Mouse (Mus musculus): ENCODE results near the gene Frmd4b. TPM values are rescaled to one million over a fixed set of nuclear protein-coding genes. Genes with fewer than 3 reads are reported as not detected.
"Not testable (repeated sequence)": the region's sequence is repeated elsewhere in the genome, so short reads cannot be mapped to it uniquely, and the experiment has no call there.

The Frmd4b gene
- polyA plus RNA-seq, 1 experiment from 2014 or later, result 15.1 TPM

GRCm38 (mm10) chr6:97415578-97415977 is 201.8 kb downstream of the Frmd4b start:
- 90% methylated on average over 4 of the region's 4 CpGs for WGBS
- not testable (repeated sequence) for ATAC-seq; H3K27me3 ChIP-seq (ENCODE audit: control insufficient read depth, insufficient read depth, low read depth, low read length); H3K4me3 ChIP-seq (ENCODE audit: low read depth, low read length); H3K36me3 ChIP-seq (ENCODE audit: control insufficient read depth, insufficient read depth, low read length); H3K9ac ChIP-seq (ENCODE audit: low read depth, low read length); H3K4me2 ChIP-seq (ENCODE audit: low read length); H3K27ac ChIP-seq (ENCODE audit: low read length); H3K9me3 ChIP-seq (replicated peaks; ENCODE audit: control insufficient read depth, low read length, poor library complexity, severe bottlenecking); H3K4me1 ChIP-seq (ENCODE audit: control insufficient read depth, insufficient read depth, low read length)

GRCm38 (mm10) chr6:97413453-97413852 is 203.9 kb downstream of the Frmd4b start:
- Histone ChIP-seq H3K36me3 (ENCODE audit: control insufficient read depth, insufficient read depth, low read length) (no peaks in the 10 kb centered on the region), H3K4me3 (ENCODE audit: low read depth, low read length) (no peak overlapping the region), H3K9ac (ENCODE audit: low read depth, low read length) (no peak overlapping the region), H3K27ac (ENCODE audit: low read length) (no peak overlapping the region), H3K4me1 (ENCODE audit: control insufficient read depth, insufficient read depth, low read length) (no peaks in the 10 kb centered on the region), H3K9me3 (replicated peaks; ENCODE audit: control insufficient read depth, low read length, poor library complexity, severe bottlenecking) (no peaks in the 10 kb centered on the region), H3K27me3 (ENCODE audit: control insufficient read depth, insufficient read depth, low read depth, low read length) (no peaks in the 10 kb centered on the region), H3K4me2 (ENCODE audit: low read length) (no peak overlapping the region)
- ATAC-seq, result no peak
- WGBS, result 86% methylated on average over 7 of the region's 7 CpGs

- ATAC-seq, result no peak
Observed at GRCm38 (mm10) chr6:97412403-97412802, 204.9 kb downstream of the Frmd4b start.

GRCm38 (mm10) chr6:97411327-97411726 is 206.0 kb downstream of the Frmd4b start:
- no peak overlapping the region for H3K27ac ChIP-seq (ENCODE audit: low read length)
- 75% methylated on average over 6 of the region's 6 CpGs for WGBS
- H3K27me3 ChIP-seq (ENCODE audit: control insufficient read depth, insufficient read depth, low read depth, low read length), result no peaks in the 10 kb centered on the region
- H3K4me2 ChIP-seq (ENCODE audit: low read length), result no peak overlapping the region
- no peak overlapping the region for H3K4me3 ChIP-seq (ENCODE audit: low read depth, low read length)
- H3K36me3 ChIP-seq (ENCODE audit: control insufficient read depth, insufficient read depth, low read length), result no peaks in the 10 kb centered on the region
- no peaks in the 10 kb centered on the region for H3K9me3 ChIP-seq (replicated peaks; ENCODE audit: control insufficient read depth, low read length, poor library complexity, severe bottlenecking)
- no peaks in the 10 kb centered on the region for H3K4me1 ChIP-seq (ENCODE audit: control insufficient read depth, insufficient read depth, low read length)
- H3K9ac ChIP-seq (ENCODE audit: low read depth, low read length), result no peak overlapping the region
- no peak for ATAC-seq

More at GRCm38 (mm10) chr6:97412403-97412802, 204.9 kb downstream of the Frmd4b start:
- Histone ChIP-seq H3K4me3 (ENCODE audit: low read depth, low read length) (no peak overlapping the region), H3K36me3 (ENCODE audit: control insufficient read depth, insufficient read depth, low read length) (no peaks in the 10 kb centered on the region), H3K9ac (ENCODE audit: low read depth, low read length) (no peak overlapping the region), H3K9me3 (replicated peaks; ENCODE audit: control insufficient read depth, low read length, poor library complexity, severe bottlenecking) (no peaks in the 10 kb centered on the region), H3K27ac (ENCODE audit: low read length) (no peak overlapping the region), H3K27me3 (ENCODE audit: control insufficient read depth, insufficient read depth, low read depth, low read length) (no peaks in the 10 kb centered on the region), H3K4me2 (ENCODE audit: low read length) (no peak overlapping the region), H3K4me1 (ENCODE audit: control insufficient read depth, insufficient read depth, low read length) (no peaks in the 10 kb centered on the region)
- WGBS, result 90% methylated on average over 15 of the region's 15 CpGs

GRCm38 (mm10) chr6:97409467-97410239 is 207.7 kb downstream of the Frmd4b start:
- no peaks in the 10 kb centered on the region for H3K4me1 ChIP-seq (ENCODE audit: control insufficient read depth, insufficient read depth, low read length)
- H3K4me3 ChIP-seq (ENCODE audit: low read depth, low read length), result no peak overlapping the region
- no peak for ATAC-seq
- no peak overlapping the region for H3K27ac ChIP-seq (ENCODE audit: low read length)
- no peaks in the 10 kb centered on the region for H3K27me3 ChIP-seq (ENCODE audit: control insufficient read depth, insufficient read depth, low read depth, low read length)
- H3K9ac ChIP-seq (ENCODE audit: low read depth, low read length), result no peak overlapping the region
- H3K36me3 ChIP-seq (ENCODE audit: control insufficient read depth, insufficient read depth, low read length), result no peaks in the 10 kb centered on the region
- 39% methylated on average over 5 of the region's 5 CpGs for WGBS
- no peak overlapping the region for H3K4me2 ChIP-seq (ENCODE audit: low read length)
- H3K9me3 ChIP-seq (replicated peaks; ENCODE audit: control insufficient read depth, low read length, poor library complexity, severe bottlenecking), result no peaks in the 10 kb centered on the region

GRCm38 (mm10) chr6:97407914-97408313 is 209.4 kb downstream of the Frmd4b start:
- Histone ChIP-seq H3K27me3 (ENCODE audit: control insufficient read depth, insufficient read depth, low read depth, low read length) (no peaks in the 10 kb centered on the region), H3K27ac (ENCODE audit: low read length) (no peak overlapping the region), H3K36me3 (ENCODE audit: control insufficient read depth, insufficient read depth, low read length) (no peaks in the 10 kb centered on the region), H3K4me2 (ENCODE audit: low read length) (no peak overlapping the region), H3K9me3 (replicated peaks; ENCODE audit: control insufficient read depth, low read length, poor library complexity, severe bottlenecking) (no peaks in the 10 kb centered on the region), H3K4me3 (ENCODE audit: low read depth, low read length) (no peak overlapping the region), H3K4me1 (ENCODE audit: control insufficient read depth, insufficient read depth, low read length) (no peaks in the 10 kb centered on the region), H3K9ac (ENCODE audit: low read depth, low read length) (no peak overlapping the region)
- ATAC-seq, result no peak
- WGBS, result 97% methylated on average over 3 of the region's 3 CpGs

- H3K27ac ChIP-seq (ENCODE audit: low read length), result no peak overlapping the region
- WGBS, result 89% methylated on average over 5 of the region's 5 CpGs
- no peak for ATAC-seq
- no peak overlapping the region for H3K4me3 ChIP-seq (ENCODE audit: low read depth, low read length)
- no peaks in the 10 kb centered on the region for H3K4me1 ChIP-seq (ENCODE audit: control insufficient read depth, insufficient read depth, low read length)
- H3K4me2 ChIP-seq (ENCODE audit: low read length), result no peak overlapping the region
- H3K27me3 ChIP-seq (ENCODE audit: control insufficient read depth, insufficient read depth, low read depth, low read length), result no peaks in the 10 kb centered on the region
- H3K36me3 ChIP-seq (ENCODE audit: control insufficient read depth, insufficient read depth, low read length), result no peaks in the 10 kb centered on the region
- H3K9me3 ChIP-seq (replicated peaks; ENCODE audit: control insufficient read depth, low read length, poor library complexity, severe bottlenecking), result no peaks in the 10 kb centered on the region
- no peak overlapping the region for H3K9ac ChIP-seq (ENCODE audit: low read depth, low read length)
Observed at GRCm38 (mm10) chr6:97407425-97407824, 209.9 kb downstream of the Frmd4b start.

- 58% methylated on average over 7 of the region's 7 CpGs for WGBS
Observed at GRCm38 (mm10) chr6:97405311-97405710, 212.0 kb downstream of the Frmd4b start.

GRCm38 (mm10) chr6:97402822-97403472 is 214.4 kb downstream of the Frmd4b start:
- no peaks in the 10 kb centered on the region for H3K27me3 ChIP-seq (ENCODE audit: control insufficient read depth, insufficient read depth, low read depth, low read length)
- H3K9ac ChIP-seq (ENCODE audit: low read depth, low read length), result no peak overlapping the region
- ATAC-seq, result no peak
- no peak overlapping the region for H3K27ac ChIP-seq (ENCODE audit: low read length)
- no peak overlapping the region for H3K4me2 ChIP-seq (ENCODE audit: low read length)
- no peaks in the 10 kb centered on the region for H3K9me3 ChIP-seq (replicated peaks; ENCODE audit: control insufficient read depth, low read length, poor library complexity, severe bottlenecking)
- H3K4me1 ChIP-seq (ENCODE audit: control insufficient read depth, insufficient read depth, low read length), result no peaks in the 10 kb centered on the region
- H3K4me3 ChIP-seq (ENCODE audit: low read depth, low read length), result no peak overlapping the region
- no peaks in the 10 kb centered on the region for H3K36me3 ChIP-seq (ENCODE audit: control insufficient read depth, insufficient read depth, low read length)
- 75% methylated on average over 9 of the region's 10 CpGs for WGBS

More at GRCm38 (mm10) chr6:97405311-97405710, 212.0 kb downstream of the Frmd4b start:
- Histone ChIP-seq H3K27ac (ENCODE audit: low read length) (no peak overlapping the region), H3K27me3 (ENCODE audit: control insufficient read depth, insufficient read depth, low read depth, low read length) (no peaks in the 10 kb centered on the region), H3K9ac (ENCODE audit: low read depth, low read length) (no peak overlapping the region), H3K9me3 (replicated peaks; ENCODE audit: control insufficient read depth, low read length, poor library complexity, severe bottlenecking) (no peaks in the 10 kb centered on the region), H3K4me2 (ENCODE audit: low read length) (no peak overlapping the region), H3K4me3 (ENCODE audit: low read depth, low read length) (no peak overlapping the region), H3K36me3 (ENCODE audit: control insufficient read depth, insufficient read depth, low read length) (no peaks in the 10 kb centered on the region), H3K4me1 (ENCODE audit: control insufficient read depth, insufficient read depth, low read length) (no peaks in the 10 kb centered on the region)
- ATAC-seq, result no peak

Measured in midbrain, embryonic 16.5 days (tissue).